Comparison of ENCODE assay signal across 8 mouse cellular contexts in genomic region chr17:50188662-50189345, GRCm38 (mm10). TPM values are rescaled to one million over a fixed set of nuclear protein-coding genes. Genes with fewer than 3 reads are reported as not detected.
DNase-seq lines count a peak whose midpoint lies in the region; ATAC-seq and TF ChIP-seq lines count a peak whose summit lies in the region.

No protein-coding gene starts in this region.

- no peak for DNase-seq in heart, adult 2 months
- no peak for DNase-seq in heart, postnatal 4 days
- DNase-seq in spleen, adult 2 months (ENCODE audit: low read depth in 1 of 2, low spot score in 2 of 2): no peak
- no peak for DNase-seq in spleen, postnatal 10 days (ENCODE audit: low spot score in 2 of 2)
- DNase-seq in liver, embryonic 13.5 days: no peak
- DNase-seq in adrenal gland, postnatal 10 days: no peak
- no peak for DNase-seq in adrenal gland, adult 2 months
- no peak for DNase-seq in layer of hippocampus, adult 9-10 months (ENCODE audit: low spot score)

- H3K27me3 ChIP-seq in heart, adult 2 months (ENCODE audit: control insufficient read depth, insufficient read depth, low read length): no peaks in the 10 kb centered on the region
- no peaks in the 10 kb centered on the region for H3K27me3 ChIP-seq in spleen, adult 2 months (ENCODE audit: control insufficient read depth, insufficient read depth, low read length)
- H3K27me3 ChIP-seq in liver, embryonic 13.5 days: peaks cover 42% of the 10 kb centered on the region

- peak overlapping the region; percentile 81 for H3K4me2 ChIP-seq in liver, embryonic 13.5 days

- 71% methylated on average over 12 of the region's 12 CpGs for WGBS in heart, adult 2 months
- 70% methylated on average over 12 of the region's 12 CpGs for WGBS in spleen, adult 2 months
- WGBS in liver, embryonic 13.5 days (ENCODE audit: insufficient replicate concordance): 67% methylated on average over 12 of the region's 12 CpGs

- H3K79me2 ChIP-seq in heart, adult 2 months (replicated peaks; ENCODE audit: control insufficient read depth, insufficient read depth, low read length): peaks cover 9% of the 10 kb centered on the region

- peak overlapping the region; percentile 39 for H3K9ac ChIP-seq in heart, adult 2 months (ENCODE audit: low read depth, low read length)
- H3K9ac ChIP-seq in liver, embryonic 13.5 days: no peak overlapping the region

- peak overlapping the region; percentile 99 for H3K4me3 ChIP-seq in heart, adult 2 months
- H3K4me3 ChIP-seq in spleen, adult 2 months (ENCODE audit: extremely low read depth, insufficient read depth, insufficient read length): peak overlapping the region; percentile 95; the same call in 1 of the 2 replicates
- H3K4me3 ChIP-seq in liver, embryonic 13.5 days (replicated peaks): no peak overlapping the region; the same call in 1 of the 2 replicates

- no peaks in the 10 kb centered on the region for H3K9me3 ChIP-seq in liver, embryonic 13.5 days (replicated peaks)

- TF ChIP-seq CTCF in heart, adult 2 months (IDR thresholded peaks at IDR 0.05): no peak
- no peak for TF ChIP-seq CTCF in spleen, adult 2 months (IDR thresholded peaks at IDR 0.05; ENCODE audit: extremely low read depth, insufficient read depth, insufficient read length, insufficient replicate concordance)

- ATAC-seq in liver, embryonic 13.5 days (ENCODE audit: low read depth): no peak

- H3K27ac ChIP-seq in heart, adult 2 months: peak overlapping the region; percentile 98
- H3K27ac ChIP-seq in spleen, adult 2 months (ENCODE audit: insufficient read depth, low read length): no peak overlapping the region
- no peak overlapping the region for H3K27ac ChIP-seq in liver, embryonic 13.5 days

- H3K36me3 ChIP-seq in heart, adult 2 months (ENCODE audit: control insufficient read depth, insufficient read depth, low read length): peaks cover 17% of the 10 kb centered on the region
- H3K36me3 ChIP-seq in spleen, adult 2 months (ENCODE audit: control insufficient read depth, insufficient read depth, low read length): no peaks in the 10 kb centered on the region
- H3K36me3 ChIP-seq in liver, embryonic 13.5 days: no peaks in the 10 kb centered on the region

- no peak for TF ChIP-seq POLR2A in heart, adult 2 months (IDR thresholded peaks at IDR 0.05; ENCODE audit: insufficient read depth, low read depth, low read length)
- no peak for TF ChIP-seq POLR2A in spleen, adult 2 months (IDR thresholded peaks at IDR 0.05; ENCODE audit: low read depth, low read length)

- H3K4me1 ChIP-seq in heart, adult 2 months (ENCODE audit: control insufficient read depth, insufficient read depth, low read length): peaks cover 40% of the 10 kb centered on the region
- H3K4me1 ChIP-seq in spleen, adult 2 months (ENCODE audit: control insufficient read depth, insufficient read depth, insufficient read length): peaks cover 24% of the 10 kb centered on the region
- peaks cover 20% of the 10 kb centered on the region for H3K4me1 ChIP-seq in liver, embryonic 13.5 days (replicated peaks)

- intact Hi-C loops in heart, adult 2 months (cut with DNase I): loop anchor here (5.0 kb wide), 1 partner anchor 67 kb away; no protein-coding TSS in a partner anchor

- no peak for TF ChIP-seq EP300 in heart, adult 2 months (IDR thresholded peaks at IDR 0.05; ENCODE audit: insufficient read depth, low read depth, low read length)

RNA-seq across cellular contexts. Expression of gene Rftn1, which starts 1.7 kb away (rescaled TPM):
- total RNA-seq in heart, adult 2 months (2021): 10 to 100 TPM; 49.4 to 50.5 TPM
- polyA plus RNA-seq in heart, adult 2 months (2012; rRNA removed): 41.5 and 46.2 TPM in 2 replicates
- 10 to 100 TPM; 70.3 to 80.9 TPM for total RNA-seq in heart, postnatal 4 days (2021)
- polyA plus RNA-seq in spleen, adult 2 months (2012; rRNA removed): 67.4 and 101 TPM in 2 replicates
- polyA plus RNA-seq in liver, embryonic 13.5 days (2015; fragmentation: Nextera tagmentation; extraction: Ambion mirVana): 5.7 and 6.0 TPM in 2 replicates
- 10 to 100 TPM; 16.3 to 22.7 TPM for total RNA-seq in adrenal gland, postnatal 10 days (2021)
- 10 to 100 TPM in 1 of 2 experiments, 1 to 10 TPM in 1; 9.1 to 12.0 TPM for total RNA-seq in adrenal gland, adult 2 months (2021)
- 26.8 and 32.2 TPM in 2 replicates for polyA plus RNA-seq in adrenal gland, adult 2 months (2012; rRNA removed)
